Mouse (Mus musculus) bone marrow, adult 2 months (tissue): ENCODE results near the gene Med12l.

Source experiments
- CTCF ChIP-seq: fragments of 200-500 bp; IDR thresholded peaks from 2 replicates; pipeline ENCODE4 v1.5.1; 2011; ENCODE audit warnings: low read length, control low read depth; ENCODE audit not compliant: control insufficient read depth, insufficient read depth
- POLR2A ChIP-seq: fragments of 200-500 bp; IDR thresholded peaks from 2 replicates; pipeline ENCODE4 v1.6.1; 2011; ENCODE audit warnings: low read depth, mild to moderate bottlenecking, control low read depth, low read length, borderline replicate concordance; ENCODE audit not compliant: control insufficient read depth

DNA sequence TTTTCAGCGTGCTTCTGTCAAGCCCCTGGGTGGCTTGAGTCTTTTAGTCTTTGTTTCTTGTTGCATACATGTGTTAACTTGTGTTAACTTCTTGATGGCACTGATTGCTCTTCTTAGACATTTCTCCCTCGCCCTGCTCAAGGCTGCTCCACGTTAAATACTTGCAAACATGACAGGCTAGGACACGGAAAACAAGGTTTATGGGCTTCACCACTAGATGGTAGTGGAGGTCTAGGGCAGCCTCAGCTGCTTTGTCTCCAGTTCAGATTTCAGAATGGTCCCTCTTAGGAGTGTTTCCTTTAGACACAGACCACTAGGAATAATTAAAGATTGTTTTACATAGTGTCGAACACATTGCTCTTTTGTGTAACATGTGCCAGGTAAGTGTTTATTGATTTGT, 169.6 kb downstream of the Med12l start:
- TF ChIP-seq CTCF = peak; percentile 66
- no peak for TF ChIP-seq POLR2A
